Mouse (Mus musculus) lung, adult 2 months (tissue): ENCODE data around the gene Pnp2. TPM values are rescaled to one million over a fixed set of nuclear protein-coding genes. Genes with fewer than 3 reads are reported as not detected.
"Not testable (repeated sequence)": the region's sequence is repeated elsewhere in the genome, so short reads cannot be mapped to it uniquely, and the experiment has no call there.

ENCODE experiments used
- DNase-seq: peaks from one replicate; pipeline ENCODE4 v3.0.0; 2022
- H3K4me1 ChIP-seq: fragments of 200-500 bp; 2 replicates; pipeline ENCODE4 v1.6.1; 2011; ENCODE audit warnings: low read length; ENCODE audit not compliant: control insufficient read depth, insufficient read depth
- H3K4me3 ChIP-seq: fragments of 200-500 bp; replicated peaks from 2 replicates; pipeline ENCODE3; 2011; ENCODE audit warnings: low read depth, mild to moderate bottlenecking, control low read depth, low read length; ENCODE audit errors: extremely low read depth
- CTCF ChIP-seq: fragments of 200-500 bp; IDR thresholded peaks from 2 replicates; pipeline ENCODE4 v1.5.1; 2011; ENCODE audit warnings: mild to moderate bottlenecking, low read length, control low read depth; ENCODE audit not compliant: insufficient read depth
- POLR2A ChIP-seq: fragments of 200-500 bp; IDR thresholded peaks from 2 replicates; pipeline ENCODE4 v1.6.1; 2011; ENCODE audit warnings: low read depth, mild to moderate bottlenecking, control low read depth, low read length, borderline replicate concordance; ENCODE audit errors: extremely low read depth
- WGBS: fragments of 180-500 bp; shearing (Covaris S2); methylation state at CpG from one replicate; pipeline ENCODE4 v1.1.7; 2018; 5-methylcytosine and 5-hydroxymethylcytosine counted together
- polyA plus RNA-seq: library from polyadenylated mRNA; depleted of rRNA; stranded (reverse); fragments of >200 nt; gene quantifications from 2 replicates; pipeline ENCODE4 v1.2.3, GENCODE M21; 2012

Gene Pnp2
- polyA plus RNA-seq, 1 experiment: 1.1 TPM

- TF ChIP-seq POLR2A (peak; percentile 62), CTCF (no peak)
- under 1% methylated on average over 68 of the region's 68 CpGs for WGBS
- DNase-seq: peak; percentile 99
- Histone ChIP-seq H3K4me1 (peaks cover 5% of the 10 kb centered on the region; the same call in 1 of the 2 replicates), H3K4me3 (peak within 1 kb of the TSS; percentile 74)
Observed at GRCm38 (mm10) chr14:50930754-50931492, 24.9 kb upstream of the Pnp2 start, which contains the start of the genes Pip4p1 and Pnp. Gene Pip4p1 (minus strand): TSS chr14:50930856. Gene Pnp (plus strand): TSS chr14:50931082.

GRCm38 (mm10) chr14:50931493-50932020 lies 24.2 kb upstream of the Pnp2 start:
- no peak for TF ChIP-seq POLR2A
- TF ChIP-seq CTCF: no peak
- peak overlapping the region; percentile 74 for H3K4me3 ChIP-seq
- DNase-seq: no peak
- H3K4me1 ChIP-seq: peaks cover 5% of the 10 kb centered on the region; the same call in 1 of the 2 replicates
- WGBS: 11% methylated on average over 12 of the region's 12 CpGs

- TF ChIP-seq CTCF (no peak), POLR2A (no peak)
- no peak overlapping the region for H3K4me3 ChIP-seq
- 32% methylated on average over 1 of the region's 1 CpGs for WGBS
Observed at GRCm38 (mm10) chr14:50936649-50937048, 19.1 kb upstream of the Pnp2 start.

GRCm38 (mm10) chr14:50938119-50938908 lies 17.5 kb upstream of the Pnp2 start:
- H3K4me1 ChIP-seq: no peaks in the 10 kb centered on the region
- 73% methylated on average over 3 of the region's 3 CpGs for WGBS
- TF ChIP-seq CTCF: no peak
- TF ChIP-seq POLR2A: no peak
- H3K4me3 ChIP-seq: no peak overlapping the region
- no peak for DNase-seq

More at GRCm38 (mm10) chr14:50936649-50937048, 19.1 kb upstream of the Pnp2 start:
- no peaks in the 10 kb centered on the region for H3K4me1 ChIP-seq
- DNase-seq: no peak

- DNase-seq: no peak
- TF ChIP-seq POLR2A: no peak
- no peak for TF ChIP-seq CTCF
- 22% methylated on average over 2 of the region's 2 CpGs for WGBS
- Histone ChIP-seq H3K4me1 (no peaks in the 10 kb centered on the region), H3K4me3 (no peak overlapping the region)
Observed at GRCm38 (mm10) chr14:50938940-50939339, 16.9 kb upstream of the Pnp2 start.

GRCm38 (mm10) chr14:50943932-50944667 lies 11.7 kb upstream of the Pnp2 start, which contains the start of gene Gm49342:
Gene Gm49342 (plus strand): TSS chr14:50944517.
- H3K4me3 ChIP-seq: peak within 1 kb of the TSS; percentile 68
- 4% methylated on average over 31 of the region's 31 CpGs for WGBS
- TF ChIP-seq POLR2A (peak; percentile 99), CTCF (no peak)
- peak; percentile 98 for DNase-seq
- H3K4me1 ChIP-seq: peaks cover 5% of the 10 kb centered on the region

GRCm38 (mm10) chr14:50944668-50945033 lies 11.1 kb upstream of the Pnp2 start:
- H3K4me1 ChIP-seq, DNase-seq: not testable (repeated sequence)
- WGBS: under 1% methylated on average over 15 of the region's 15 CpGs
- H3K4me3 ChIP-seq: peak overlapping the region; percentile 62

- WGBS: 2% methylated on average over 6 of the region's 6 CpGs
- not testable (repeated sequence) for H3K4me1 ChIP-seq, DNase-seq
- peak overlapping the region; percentile 68 for H3K4me3 ChIP-seq
Observed at GRCm38 (mm10) chr14:50945081-50945480, 10.7 kb upstream of the Pnp2 start.

GRCm38 (mm10) chr14:50945526-50945925 lies 10.3 kb upstream of the Pnp2 start:
- peak overlapping the region; percentile 21 for H3K4me3 ChIP-seq
- 9% methylated on average over 3 of the region's 3 CpGs for WGBS

More at GRCm38 (mm10) chr14:50945526-50945925, 10.3 kb upstream of the Pnp2 start:
- not testable (repeated sequence) for H3K4me1 ChIP-seq, DNase-seq
